Mouse (Mus musculus) neutrophil, adult 65 days (primary cell): ENCODE data around the gene Mapk14. TPM values are rescaled to one million over a fixed set of nuclear protein-coding genes. Genes with fewer than 3 reads are reported as not detected.

Experiments used
- total RNA-seq: library from RNA; stranded (reverse); gene quantifications from 2 replicates; pipeline ENCODE4 v1.2.4, GENCODE M21; 2023

The Mapk14 gene
- total RNA-seq = 209 and 318 TPM in 2 replicates

DNA sequence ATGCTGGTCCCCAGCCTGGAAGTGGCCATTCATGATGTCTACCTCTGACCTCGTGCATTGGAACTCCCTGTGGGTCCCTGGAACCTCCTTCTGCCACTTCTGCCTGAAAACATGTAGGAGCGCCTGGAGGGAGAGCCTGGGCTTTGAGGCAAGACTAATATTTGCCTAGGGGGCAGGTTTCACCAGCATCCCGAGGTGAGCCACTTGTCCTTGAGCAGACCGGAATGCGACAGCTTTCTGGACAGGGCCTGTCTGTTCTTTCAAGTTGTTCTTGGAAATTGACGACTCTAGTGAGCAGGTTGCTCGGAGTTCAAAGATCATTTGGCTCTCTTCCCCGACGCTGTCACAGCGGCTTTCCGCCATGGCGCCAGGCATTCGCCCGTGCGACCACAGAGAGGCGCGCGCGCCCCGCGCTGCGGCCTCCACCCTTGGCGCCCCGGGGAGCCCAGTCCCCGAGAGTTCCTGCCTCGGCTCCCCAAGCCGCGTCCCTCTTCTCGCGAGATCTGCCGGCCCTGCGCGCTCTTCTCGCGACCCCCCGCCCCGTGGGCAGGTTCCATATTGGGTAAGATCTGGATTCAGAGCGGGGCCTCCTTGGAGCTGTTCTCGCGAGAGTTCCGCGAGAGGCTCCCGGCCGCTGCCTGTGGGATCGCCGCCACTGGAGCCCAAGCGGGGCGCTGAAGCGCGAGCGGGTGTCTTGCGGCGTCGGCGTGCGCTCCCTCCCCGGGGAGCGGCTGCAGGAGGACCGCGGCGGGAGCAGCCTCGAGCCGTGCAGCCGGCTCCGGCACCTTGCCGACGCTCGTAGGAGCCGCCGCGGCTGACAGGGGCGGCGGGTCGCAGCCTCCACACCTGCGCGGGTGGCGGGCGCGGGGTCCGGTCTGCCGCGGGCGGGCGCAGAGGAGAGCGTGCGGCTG, at the start of gene Mapk14:
TSS of gene Mapk14 (plus strand) at position 554 of the 911 bp plus-strand sequence.

DNA sequence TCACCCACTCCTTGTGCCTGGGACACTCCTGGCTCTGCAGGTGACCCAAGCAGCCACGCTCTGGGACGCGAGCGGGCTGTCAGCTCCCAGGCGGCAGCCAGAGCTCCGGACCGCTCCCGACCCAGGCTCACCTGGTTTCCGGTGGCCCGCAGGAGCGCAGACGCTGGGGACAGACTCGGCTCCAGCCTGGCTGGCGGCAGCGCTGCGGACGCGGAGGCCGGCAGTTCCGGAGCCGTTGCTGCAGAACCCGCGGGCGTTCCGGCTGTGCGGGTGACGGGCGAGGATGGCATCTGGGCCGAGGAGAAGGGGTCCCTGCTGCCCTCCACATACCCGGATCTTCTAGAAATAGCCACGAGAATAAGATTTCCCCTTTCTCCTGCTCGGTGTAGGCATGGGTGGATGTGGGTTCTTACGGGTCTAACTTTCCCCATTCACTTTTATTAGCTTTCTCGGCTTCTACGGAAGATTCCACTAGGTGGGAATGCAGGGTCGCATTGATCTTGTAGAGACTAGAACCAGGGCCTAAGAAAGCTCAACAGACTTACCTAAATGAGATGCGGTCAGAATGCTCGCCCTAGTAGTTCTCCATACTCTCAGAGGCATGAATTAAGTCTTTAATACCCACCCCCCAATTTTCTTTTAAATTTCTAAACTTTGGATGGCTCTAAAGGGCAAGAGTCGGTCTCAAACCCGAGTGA, 1.4 kb upstream of the Mapk14 start, which contains the start of gene Slc26a8:
TSS of gene Slc26a8 (minus strand) at position 648 of the 698 bp plus-strand sequence.

DNA sequence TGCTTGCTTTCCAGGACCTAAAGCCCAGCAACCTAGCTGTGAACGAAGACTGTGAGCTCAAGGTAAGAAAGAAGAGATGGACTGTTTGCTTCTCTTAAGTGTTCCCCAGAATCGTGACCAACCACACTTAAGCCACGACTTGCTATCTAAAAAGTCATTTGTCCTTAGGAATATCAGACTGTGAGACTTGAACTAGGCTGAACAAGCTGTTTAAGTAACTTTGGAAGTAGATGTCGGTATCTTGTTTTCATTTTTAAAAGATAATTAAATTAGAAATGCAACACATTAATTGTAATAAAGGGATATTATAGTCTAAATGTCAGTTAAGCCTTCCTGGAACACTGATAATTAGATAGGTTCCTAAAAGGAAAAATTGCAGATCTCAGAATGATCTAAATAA, 34.7 kb downstream of the Mapk14 start, which contains the start of gene AC170998.1:
TSS of gene AC170998.1 (plus strand) at position 301 of the 400 bp plus-strand sequence.

DNA sequence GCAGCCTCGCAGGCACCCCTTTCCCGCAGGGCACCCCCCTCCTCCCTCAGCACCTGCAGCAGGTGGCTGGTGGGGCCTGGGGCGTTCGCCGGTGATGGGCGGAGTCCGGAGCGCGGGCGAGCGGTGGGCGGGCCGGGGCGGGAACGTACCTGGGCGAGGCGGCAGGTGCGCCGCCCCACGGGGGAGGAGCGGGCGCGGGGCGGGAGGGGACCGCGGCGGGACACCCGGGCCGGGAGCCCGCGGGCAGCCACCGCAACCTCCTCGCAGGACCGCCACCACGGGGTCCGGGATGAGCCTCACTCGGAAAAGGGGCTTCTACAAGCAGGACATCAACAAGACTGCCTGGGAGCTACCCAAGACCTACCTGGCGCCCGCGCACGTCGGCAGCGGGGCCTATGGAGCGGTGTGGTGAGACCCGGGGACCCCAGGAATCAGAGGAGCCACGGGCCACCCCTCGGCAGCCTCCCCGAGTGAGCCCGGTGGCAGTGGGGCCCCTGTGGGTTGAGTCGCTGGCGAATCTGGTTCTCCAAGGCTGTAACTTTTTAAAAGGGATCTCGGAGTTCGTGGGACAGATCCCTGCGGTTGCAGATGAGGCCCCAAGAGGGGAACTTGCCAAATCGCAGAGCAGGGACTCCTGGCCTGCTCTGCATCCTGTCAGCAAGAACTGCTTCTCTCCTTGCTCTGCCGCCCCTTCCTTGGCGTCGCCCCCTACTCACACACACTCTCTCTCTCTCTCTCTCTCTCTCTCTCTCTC, 78.2 kb downstream of the Mapk14 start, which contains the start of gene Mapk13:
TSS of gene Mapk13 (plus strand) at position 177 of the 754 bp plus-strand sequence.

Other genes with a start within 250 kb of the Mapk14 start
- 34.3 and 41.9 TPM in 2 replicates for gene Fkbp5, start 173.8 kb upstream of the Mapk14 start, total RNA-seq
- 2.4 and 2.6 TPM in 2 replicates for gene Armc12, start 160.5 kb upstream of the Mapk14 start, total RNA-seq
- not detected in 2 replicates for gene Clpsl2, start 141.9 kb upstream of the Mapk14 start, total RNA-seq
- gene Clps, start 130.6 kb upstream of the Mapk14 start, total RNA-seq = not detected in 2 replicates
- gene Lhfpl5, start 115.7 kb upstream of the Mapk14 start, total RNA-seq = not detected in 2 replicates
- gene Srpk1, start 68.6 kb upstream of the Mapk14 start, total RNA-seq = 45.7 and 51.2 TPM in 2 replicates
- gene Slc26a8, start 1.1 kb upstream of the Mapk14 start, total RNA-seq = 1.9 and 5.3 TPM in 2 replicates
- 9.2 and 11.5 TPM in 2 replicates for gene AC170998.1, start 34.8 kb downstream of the Mapk14 start, total RNA-seq
- 190 and 258 TPM in 2 replicates for gene Mapk13, start 78.0 kb downstream of the Mapk14 start, total RNA-seq
- 45.1 and 53.0 TPM in 2 replicates for gene Brpf3, start 109.8 kb downstream of the Mapk14 start, total RNA-seq
- 7.0 and 7.3 TPM in 2 replicates for gene Pnpla1, start 167.1 kb downstream of the Mapk14 start, total RNA-seq
- gene 4930539E08Rik, start 224.0 kb downstream of the Mapk14 start, total RNA-seq = 0.13 TPM in 1 of 2 replicates, not detected in the other